In the genomic region with DNA sequence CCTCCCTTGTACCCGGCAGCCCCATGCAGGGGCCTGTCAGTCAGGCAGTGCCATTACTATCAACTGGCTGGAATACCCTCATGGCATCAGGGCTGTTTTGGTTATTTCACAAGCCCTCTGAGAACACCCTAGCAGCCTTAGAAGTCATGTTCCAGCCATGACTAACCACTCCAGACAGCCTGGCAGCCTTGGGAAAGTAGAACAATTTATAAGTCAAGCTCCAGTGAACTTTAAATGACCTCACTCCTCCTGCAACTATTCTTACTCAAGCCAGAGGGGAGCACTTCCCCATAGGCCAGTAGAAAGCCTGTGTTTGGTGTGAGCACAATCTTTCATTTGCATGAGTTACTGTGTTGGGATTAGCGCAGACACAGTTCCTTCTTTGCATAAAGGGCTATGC, we compare ENCODE assay signal across 9 mouse cellular contexts.
DNase-seq lines count a peak whose midpoint lies in the region; ATAC-seq and TF ChIP-seq lines count a peak whose summit lies in the region.
"Had no signal": no experiment of that assay in that cellular context is flagged by ENCODE, and none has a peak within 500 bp of the region (broad histone marks: within the 10 kb centered on the region; RNA-seq: fewer than 3 reads in every experiment).

No protein-coding gene starts in this region.

- no peak overlapping the region for H3K4me3 ChIP-seq in heart, embryonic 12.5 days
- no peak overlapping the region for H3K4me3 ChIP-seq in intestine, embryonic 14.5 days (ENCODE audit: low read depth, low read length)
- no peak overlapping the region for H3K4me3 ChIP-seq in forebrain, postnatal 0 days (ENCODE audit: low read depth, low read length)
- H3K4me3 ChIP-seq: midbrain, embryonic 15.5 days had no signal

- H3K36me3 ChIP-seq in heart, embryonic 12.5 days, result no peaks in the 10 kb centered on the region
- no peaks in the 10 kb centered on the region for H3K36me3 ChIP-seq in intestine, embryonic 14.5 days (ENCODE audit: control insufficient read depth, insufficient read depth, low read length)
- no peaks in the 10 kb centered on the region for H3K36me3 ChIP-seq in forebrain, postnatal 0 days (ENCODE audit: insufficient read depth)
- H3K36me3 ChIP-seq: midbrain, embryonic 15.5 days had no signal

- no peak overlapping the region for H3K9ac ChIP-seq in heart, embryonic 12.5 days
- no peak overlapping the region for H3K9ac ChIP-seq in intestine, embryonic 14.5 days (ENCODE audit: low read length)
- no peak overlapping the region for H3K9ac ChIP-seq in forebrain, postnatal 0 days
- H3K9ac ChIP-seq: midbrain, embryonic 15.5 days had no signal

- no peak for DNase-seq in heart, postnatal 36 days
- peak; percentile 66 for DNase-seq in adipocyte (ENCODE audit: low spot score)
- DNase-seq in intestine, embryonic 14.5 days (ENCODE audit: low spot score), result peak; percentile 53
- peak; percentile 27 for DNase-seq in lung, postnatal 25 days (ENCODE audit: low spot score)
- DNase-seq in frontal cortex, adult 2 months (ENCODE audit: extremely low spot score in 1 of 2, low spot score in 1 of 2), result no peak
- DNase-seq in forebrain, postnatal 0 days, result no peak
- DNase-seq in testis, postnatal 14 days (ENCODE audit: low spot score), result no peak

- peak overlapping the region; percentile 16; the same call in 1 of the 2 replicates for H3K27ac ChIP-seq in heart, embryonic 12.5 days (ENCODE audit: poor library complexity, severe bottlenecking)
- H3K27ac ChIP-seq in intestine, embryonic 14.5 days (ENCODE audit: low read depth), result no peak overlapping the region
- H3K27ac ChIP-seq in forebrain, postnatal 0 days (ENCODE audit: low read depth, low read length), result no peak overlapping the region
- H3K27ac ChIP-seq: midbrain, embryonic 15.5 days had no signal

- 62% methylated on average over 2 of the region's 2 CpGs for WGBS in heart, embryonic 12.5 days
- WGBS in intestine, embryonic 14.5 days, result 46% methylated on average over 2 of the region's 2 CpGs
- 76% methylated on average over 2 of the region's 2 CpGs for WGBS in forebrain, postnatal 0 days

- TF ChIP-seq CTCF in forebrain, postnatal 0 days (IDR thresholded peaks at IDR 0.05; ENCODE audit: low read depth), result no peak

- intact Hi-C loops in heart, postnatal 36 days (cut with DNase I), result no loop called here

- no peaks in the 10 kb centered on the region for H3K9me3 ChIP-seq in heart, embryonic 12.5 days (replicated peaks)
- no peaks in the 10 kb centered on the region for H3K9me3 ChIP-seq in intestine, embryonic 14.5 days (ENCODE audit: control insufficient read depth, low read length)
- no peaks in the 10 kb centered on the region for H3K9me3 ChIP-seq in forebrain, postnatal 0 days (ENCODE audit: low read length)
- H3K9me3 ChIP-seq: midbrain, embryonic 15.5 days had no signal

- no peak for ATAC-seq in heart, embryonic 12.5 days (ENCODE audit: insufficient number of reproducible peaks, low FRiP score)
- ATAC-seq in intestine, embryonic 14.5 days (replicated peaks; ENCODE audit: low FRiP score, low TSS enrichment, low read depth), result peak; percentile 72; the same call in 1 of the 2 replicates
- no peak for ATAC-seq in forebrain, postnatal 0 days
- ATAC-seq: midbrain, embryonic 15.5 days had no signal

- H3K4me2 ChIP-seq in heart, embryonic 12.5 days, result no peak overlapping the region
- H3K4me2 ChIP-seq in intestine, embryonic 14.5 days (ENCODE audit: low read length), result no peak overlapping the region
- H3K4me2 ChIP-seq in forebrain, postnatal 0 days (ENCODE audit: low read depth), result no peak overlapping the region
- H3K4me2 ChIP-seq: midbrain, embryonic 15.5 days had no signal

- no peaks in the 10 kb centered on the region for H3K27me3 ChIP-seq in heart, embryonic 12.5 days (replicated peaks)
- no peaks in the 10 kb centered on the region for H3K27me3 ChIP-seq in intestine, embryonic 14.5 days (replicated peaks; ENCODE audit: control insufficient read depth, insufficient read depth, low read length)
- no peaks in the 10 kb centered on the region for H3K27me3 ChIP-seq in forebrain, postnatal 0 days (ENCODE audit: insufficient read depth, low read length)
- H3K27me3 ChIP-seq: midbrain, embryonic 15.5 days had no signal

- H3K4me1 ChIP-seq in heart, embryonic 12.5 days (replicated peaks), result peaks cover 27% of the 10 kb centered on the region
- H3K4me1 ChIP-seq in intestine, embryonic 14.5 days (replicated peaks; ENCODE audit: control insufficient read depth, insufficient read depth, low read length), result peaks cover 4% of the 10 kb centered on the region; the same call in 1 of the 2 replicates
- H3K4me1 ChIP-seq in forebrain, postnatal 0 days (ENCODE audit: insufficient read depth), result no peaks in the 10 kb centered on the region
- H3K4me1 ChIP-seq: midbrain, embryonic 15.5 days had no signal

Comparison
In these comparisons a context has a peak if more than half of its experiments do, and no peak if none do; other contexts are left out.
1. DNase-seq: peak in adipocyte (single experiment), intestine, embryonic 14.5 days (single experiment) and lung, postnatal 25 days (single experiment); none in heart, postnatal 36 days (0 of 2), frontal cortex, adult 2 months (0 of 2), forebrain, postnatal 0 days (single experiment) and testis, postnatal 14 days (single experiment).